Mouse (Mus musculus) heart, adult 11 months (tissue): ENCODE measurements at regions not wholly inside any gene's neighbourhood (a gene's known extent, or its start where the extent isn't known, plus 50 kb on each side); places are given as distances from the start of the nearest gene placed in this dataset.
"Not testable (repeated sequence)": the region's sequence is repeated elsewhere in the genome, so short reads cannot be mapped to it uniquely, and the experiment has no call there.

Experiments
- DNase-seq: peaks from one replicate; pipeline ENCODE4 v3.0.0; 2022

DNA sequence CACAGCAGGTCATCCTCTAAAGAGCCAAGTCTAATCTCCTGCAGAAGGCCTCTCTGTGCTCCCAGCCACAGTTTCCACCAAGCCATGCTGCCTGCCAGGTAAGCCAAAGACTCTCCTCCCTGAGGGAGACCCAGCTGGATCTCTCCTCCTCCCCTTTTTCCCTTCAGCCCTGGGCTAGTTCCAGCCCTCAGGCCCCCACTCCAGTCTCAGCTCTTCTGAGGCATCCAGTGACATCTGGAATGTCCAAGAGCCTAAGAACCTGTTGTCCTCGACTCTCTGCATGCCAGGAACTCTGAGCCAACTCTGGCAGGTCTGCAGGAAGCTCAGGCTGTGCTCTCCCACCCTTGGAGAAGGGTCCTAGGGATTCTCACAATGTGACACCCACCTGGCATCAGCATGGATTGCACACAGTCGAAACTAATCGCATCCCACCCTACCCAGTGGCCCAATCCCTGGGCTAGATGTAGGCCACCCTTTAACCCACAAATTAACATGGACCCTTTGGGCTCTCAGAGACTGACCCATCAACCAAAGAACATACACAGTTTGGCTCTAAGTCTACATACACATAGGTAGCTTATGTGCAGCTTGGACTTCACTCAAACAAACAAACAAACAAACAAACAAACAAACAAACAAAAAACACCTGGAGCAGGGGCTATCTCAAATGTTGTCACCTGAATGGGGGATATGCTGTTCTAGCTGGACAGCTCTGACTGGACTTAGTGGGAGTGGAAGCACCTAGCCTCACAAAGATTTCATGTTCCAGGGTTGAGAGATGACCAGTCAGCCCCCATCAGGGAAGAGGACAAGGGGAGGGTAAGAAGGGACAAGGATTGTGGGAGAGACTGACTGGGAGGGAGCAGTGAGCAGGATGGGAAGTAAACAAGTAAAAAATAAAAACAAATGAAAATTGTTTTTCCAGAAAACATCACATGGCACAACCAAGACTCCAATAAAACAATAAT lies 57.9 kb upstream of the Zfp709 start:
- DNase-seq = peak; percentile 87

DNA sequence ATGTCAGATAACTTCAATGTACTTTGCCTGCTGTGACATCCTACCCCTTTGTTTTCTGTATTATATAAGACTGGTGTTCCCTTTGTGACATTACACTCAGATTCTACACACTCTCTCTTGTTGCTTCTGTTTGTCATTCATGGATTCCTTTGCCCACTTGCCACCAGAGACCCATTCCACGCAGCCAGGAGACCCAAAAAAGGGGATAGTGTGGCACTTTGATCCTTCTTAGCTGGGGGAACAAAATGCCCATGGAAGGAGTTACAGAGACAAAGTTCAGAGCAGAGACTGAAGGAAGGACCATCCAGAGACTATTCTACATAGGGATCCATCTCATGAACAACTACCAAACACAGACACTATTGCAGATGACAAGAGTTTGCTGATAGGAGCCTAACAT lies 59.1 kb upstream of the Zfp709 start:
- peak; percentile 83 for DNase-seq

DNA sequence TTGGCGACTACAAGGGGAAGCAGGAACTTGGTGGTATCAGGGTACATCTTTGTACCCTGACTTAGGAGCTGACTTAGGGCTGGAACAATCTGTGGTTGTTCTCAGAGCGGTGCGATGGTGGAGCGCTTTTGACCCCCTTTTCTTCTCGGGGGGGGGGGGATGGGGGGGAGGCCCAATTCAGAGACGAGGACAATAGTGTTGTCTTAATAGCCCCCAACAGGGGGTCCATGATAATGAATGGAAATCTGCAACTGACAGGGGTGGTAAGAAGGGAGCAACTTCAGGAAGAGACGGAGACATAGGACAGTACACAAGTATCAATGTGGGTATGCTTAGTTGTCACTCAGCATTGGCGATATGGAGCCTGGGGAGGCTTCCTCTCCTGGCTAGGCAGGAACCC lies 61.9 kb upstream of the Zfp709 start:
- DNase-seq = not testable (repeated sequence)

DNA sequence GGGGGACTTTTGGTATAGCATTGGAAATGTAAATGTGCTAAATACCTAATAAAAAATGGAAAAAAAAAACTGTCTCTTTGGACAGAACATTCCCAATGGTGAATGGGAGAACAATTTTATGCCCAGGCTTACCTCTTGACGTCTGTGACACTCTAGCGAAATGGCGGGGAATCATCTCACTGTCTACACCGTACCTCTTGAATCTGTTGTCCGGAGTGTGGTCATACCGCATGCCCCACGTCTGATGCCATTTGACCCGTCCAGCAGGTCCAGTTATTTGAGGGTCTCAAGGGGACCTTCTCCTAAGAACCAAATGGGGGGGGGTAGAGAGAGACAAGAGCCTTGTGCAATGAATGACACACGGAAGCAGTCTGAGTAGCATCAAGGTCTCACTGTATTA lies 62.4 kb upstream of the Zfp709 start:
- DNase-seq = peak; percentile 88

DNA sequence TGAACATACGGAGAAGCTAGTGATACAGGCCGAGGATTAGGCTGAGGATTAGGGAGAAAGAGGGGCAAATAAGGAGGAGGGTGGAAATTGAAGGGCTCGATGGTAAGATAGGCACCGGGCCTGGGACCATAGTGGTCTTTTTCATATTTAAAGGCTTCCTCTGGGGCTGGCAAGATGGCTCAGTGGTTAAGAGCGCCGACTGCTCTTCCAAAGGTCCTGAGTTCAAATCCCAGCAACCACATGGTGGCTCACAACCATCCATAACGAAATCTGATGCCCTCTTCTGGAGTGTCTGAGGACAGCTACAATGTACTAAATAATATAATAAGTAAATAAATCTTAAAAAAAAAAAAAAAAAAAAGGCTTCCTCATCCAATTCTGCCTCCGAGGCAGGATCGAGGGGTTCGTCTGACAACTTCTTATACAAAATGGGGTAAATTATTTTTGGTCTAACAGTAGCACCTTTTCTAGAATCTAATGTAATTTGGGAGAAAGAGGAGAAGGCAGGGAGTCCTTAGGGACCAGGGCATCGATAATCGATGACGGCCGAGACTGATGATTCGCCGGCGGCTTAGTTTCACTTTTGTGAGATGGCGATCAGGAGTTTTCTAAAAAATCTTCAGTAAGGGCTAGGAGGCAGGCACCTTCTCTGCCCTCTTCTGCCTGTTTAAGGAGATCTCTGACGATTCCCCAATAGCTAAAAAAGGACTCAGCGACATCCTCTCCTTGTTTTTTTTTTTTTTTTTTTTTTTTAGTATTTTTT lies 65.4 kb upstream of the Zfp709 start:
- DNase-seq = peak; percentile 89

DNA sequence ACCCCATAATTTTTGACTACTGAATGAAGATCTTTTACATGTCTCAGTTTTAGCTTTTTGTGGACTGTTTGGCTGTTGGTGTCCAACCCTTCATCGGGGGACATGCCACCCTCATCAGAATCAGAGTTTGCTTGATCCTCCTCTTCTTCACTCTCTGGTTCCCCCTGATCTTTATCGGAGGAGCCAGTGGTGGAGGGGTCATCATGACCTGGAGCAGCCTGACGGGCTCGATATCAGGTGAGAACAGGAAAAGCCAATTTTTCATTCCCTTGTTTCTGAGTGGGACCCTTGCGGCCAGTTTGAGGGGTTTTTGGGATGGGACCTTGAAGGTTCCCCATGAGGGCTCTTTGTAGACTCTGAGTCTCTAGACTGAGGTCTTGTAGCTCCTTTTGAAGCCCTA lies 66.0 kb upstream of the Zfp709 start:
- DNase-seq = peak; percentile 88

DNA sequence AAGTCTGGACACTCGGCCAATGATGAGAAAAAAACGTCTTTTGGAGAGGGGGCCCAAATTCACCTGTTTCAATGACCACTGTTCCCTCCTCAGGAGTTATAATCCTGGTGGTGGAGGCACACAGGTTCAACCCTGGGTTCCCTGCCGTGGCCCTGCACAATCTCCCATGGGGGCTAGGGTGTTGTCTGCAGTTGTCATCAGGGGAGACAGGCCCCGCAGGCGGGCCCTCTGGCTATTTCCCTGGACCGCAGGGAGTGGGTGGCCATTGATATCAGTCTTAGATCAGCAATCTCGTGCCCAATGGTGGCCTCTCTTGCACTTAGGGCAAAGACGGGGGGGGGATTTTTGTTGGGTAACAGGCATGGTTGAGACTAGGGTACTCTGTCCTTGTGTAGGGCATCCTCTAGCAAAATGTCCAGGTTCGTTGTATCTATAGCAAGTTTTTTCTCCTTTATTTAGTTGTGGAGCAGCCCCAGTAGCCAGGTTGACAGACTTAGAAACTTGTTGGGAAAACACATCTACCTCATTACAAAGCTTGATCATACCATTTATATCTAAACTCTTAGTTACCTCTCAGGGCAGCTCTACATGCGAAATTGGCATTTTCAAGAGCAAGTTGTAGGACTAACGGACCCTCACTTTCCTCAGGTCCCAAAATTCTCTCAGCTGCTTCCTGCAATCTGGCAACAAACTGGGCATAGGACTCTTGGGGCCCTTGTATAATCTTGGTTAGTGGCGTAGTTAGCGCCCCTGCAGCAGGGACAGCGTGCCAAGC lies 66.9 kb upstream of the Zfp709 start:
- peak; percentile 87 for DNase-seq

DNA sequence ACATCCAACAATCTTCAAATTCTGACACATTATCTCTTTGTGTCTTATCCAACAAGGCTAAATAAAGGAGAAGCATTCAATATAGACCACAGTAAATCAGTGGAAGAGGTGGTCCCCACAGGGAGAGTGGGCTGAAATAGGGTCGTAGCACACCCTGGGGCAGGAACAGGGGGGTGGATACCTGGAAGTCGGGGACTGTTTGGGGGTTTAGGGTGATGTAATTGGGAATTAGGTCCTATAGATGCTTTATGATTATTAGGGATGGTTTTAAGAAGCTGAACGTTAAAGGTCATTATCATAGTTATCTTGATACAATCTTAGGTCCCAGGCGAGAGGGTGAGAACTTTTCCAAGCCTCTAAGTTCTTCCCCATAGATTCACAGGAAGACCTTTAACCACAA lies 67.9 kb upstream of the Zfp709 start:
- DNase-seq = peak; percentile 90

DNA sequence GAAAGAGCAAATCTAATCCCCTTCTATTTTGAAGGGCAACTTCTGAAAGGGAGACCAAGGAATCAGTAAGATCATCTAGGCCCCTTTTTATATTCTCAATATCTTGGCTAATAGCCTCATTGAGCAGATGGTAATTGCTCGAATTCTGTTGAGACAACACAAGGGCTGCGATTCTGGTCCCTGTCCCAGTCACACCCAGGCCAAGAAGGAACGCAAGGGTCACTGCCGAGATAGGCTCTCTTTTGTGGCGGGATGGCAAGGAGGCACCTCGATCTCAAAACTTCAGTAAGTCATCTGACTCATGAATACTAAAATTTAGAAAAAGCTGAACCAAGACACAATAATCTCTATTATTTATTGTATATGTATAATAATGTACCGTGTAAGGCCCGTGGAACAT lies 68.6 kb upstream of the Zfp709 start:
- peak; percentile 83 for DNase-seq

DNA sequence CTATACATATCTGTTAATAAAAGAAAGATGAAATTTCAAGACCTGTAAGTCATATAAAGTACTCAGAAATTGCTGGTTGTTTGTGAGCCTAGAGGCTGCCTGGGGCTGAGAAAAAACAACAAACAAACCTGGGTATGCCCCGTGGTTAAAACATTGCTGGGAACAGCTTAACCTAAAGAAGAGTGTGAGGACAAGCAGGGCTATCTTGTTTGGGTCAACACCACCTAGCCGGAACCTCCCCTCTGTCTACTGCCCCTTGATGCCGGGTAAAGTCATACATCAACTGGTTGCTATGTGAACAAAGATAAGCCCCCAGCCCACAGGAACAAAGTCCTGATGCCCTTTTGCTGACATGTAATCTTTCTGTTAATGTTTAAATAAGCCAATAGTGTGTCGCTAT lies 74.0 kb upstream of the Zfp709 start:
- peak; percentile 84 for DNase-seq

DNA sequence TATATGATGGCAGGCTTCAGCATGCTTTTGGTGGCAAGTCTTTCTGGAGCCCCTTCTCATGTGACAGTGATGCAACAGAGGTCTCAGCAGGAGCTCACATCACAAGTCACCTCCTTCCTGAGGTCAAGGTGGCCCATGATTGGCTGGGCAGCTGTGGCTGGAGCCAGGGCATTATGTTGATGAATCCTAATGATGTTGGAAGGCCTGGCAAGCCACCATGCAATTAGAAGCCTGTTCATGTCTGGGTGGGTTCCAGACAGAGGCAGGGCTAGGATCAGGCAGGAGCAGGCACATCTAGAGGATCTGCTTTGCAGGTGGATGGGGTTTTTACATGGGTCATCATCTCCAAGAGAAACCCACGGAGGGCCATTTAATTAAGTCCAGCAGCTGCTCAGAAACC lies 77.2 kb upstream of the Zfp709 start:
- DNase-seq = peak; percentile 94

DNA sequence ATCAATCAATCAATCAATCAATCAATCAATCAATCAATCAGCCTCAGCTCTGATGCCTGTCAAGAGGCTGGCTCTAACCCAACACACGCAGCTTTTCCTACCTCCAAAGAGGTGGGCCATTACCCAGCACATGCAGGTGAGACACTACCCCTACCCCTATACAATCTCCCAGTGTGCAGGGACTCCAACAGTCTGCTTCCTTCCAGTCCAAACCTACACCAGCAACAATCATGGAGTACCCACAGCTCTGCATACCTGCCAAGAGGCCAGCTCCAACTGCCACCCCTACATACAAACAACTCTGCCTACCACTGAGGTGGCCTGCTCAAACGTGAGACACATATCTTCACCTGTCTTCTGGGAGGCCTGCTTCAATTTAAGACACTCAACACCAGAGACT lies 76.7 kb upstream of the Fcho1 start:
- peak; percentile 88 for DNase-seq

DNA sequence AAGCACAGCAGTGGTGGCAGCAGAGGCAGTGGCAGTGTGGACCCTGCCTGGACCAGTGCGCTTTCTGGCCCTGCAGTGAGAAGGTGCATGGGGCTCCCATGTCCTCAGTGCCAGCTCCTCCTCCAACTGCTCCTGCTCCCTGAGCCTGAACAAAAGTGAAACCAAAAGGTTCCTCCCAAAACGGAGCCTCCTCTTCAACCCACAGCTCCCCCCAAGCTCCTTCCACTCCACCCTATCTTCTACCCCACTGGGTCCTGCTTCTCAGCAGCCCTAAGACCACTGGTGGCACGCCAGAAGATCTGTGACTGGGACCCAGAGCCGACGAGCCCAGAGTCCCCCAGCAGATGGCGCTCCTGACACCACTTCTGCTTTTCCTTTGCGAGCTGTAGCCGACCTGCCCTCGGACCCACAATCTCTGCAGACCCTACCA lies 63.5 kb upstream of the Fcho1 start:
- DNase-seq = peak; percentile 93

DNA sequence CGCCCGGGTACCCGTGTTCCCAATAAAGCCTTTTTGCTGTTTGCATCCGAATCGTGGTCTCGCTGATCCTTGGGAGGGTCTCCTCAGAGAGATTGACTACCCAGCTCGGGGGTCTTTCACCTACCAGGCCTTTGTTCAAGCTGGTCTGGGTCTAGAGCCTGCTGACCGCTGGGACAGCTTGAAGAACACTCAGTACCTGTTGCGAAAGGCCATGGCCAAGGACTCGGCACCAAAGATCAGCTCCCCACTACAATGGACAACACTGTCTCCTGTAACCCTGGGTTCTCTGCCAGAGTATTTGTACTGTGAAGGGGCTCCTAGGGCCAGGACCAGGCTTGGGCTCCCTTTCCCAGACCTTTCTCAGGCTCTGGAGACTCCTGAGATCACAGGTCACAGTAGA lies 55.1 kb upstream of the Fcho1 start:
- DNase-seq = peak; percentile 88

DNA sequence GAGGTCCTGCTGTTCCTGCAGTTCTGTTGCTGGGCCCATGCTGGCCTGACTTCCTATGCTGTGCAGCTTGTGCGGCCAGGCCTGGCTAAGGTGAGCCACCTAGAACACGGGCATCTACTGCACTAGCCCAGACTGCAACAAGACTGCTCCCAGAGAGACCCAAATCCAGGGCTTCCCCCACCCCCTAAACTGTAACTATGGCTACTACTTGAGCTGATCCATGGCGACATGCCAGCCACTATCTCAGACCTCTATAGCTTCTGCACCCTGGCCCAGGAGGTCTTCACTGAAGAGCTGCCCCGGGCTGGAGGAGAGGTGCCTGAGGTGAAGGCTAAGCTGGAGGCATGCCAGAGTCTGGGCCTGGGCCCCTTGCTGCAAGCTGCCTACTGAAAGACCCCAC lies 54.3 kb upstream of the Fcho1 start:
- peak; percentile 80 for DNase-seq

DNA sequence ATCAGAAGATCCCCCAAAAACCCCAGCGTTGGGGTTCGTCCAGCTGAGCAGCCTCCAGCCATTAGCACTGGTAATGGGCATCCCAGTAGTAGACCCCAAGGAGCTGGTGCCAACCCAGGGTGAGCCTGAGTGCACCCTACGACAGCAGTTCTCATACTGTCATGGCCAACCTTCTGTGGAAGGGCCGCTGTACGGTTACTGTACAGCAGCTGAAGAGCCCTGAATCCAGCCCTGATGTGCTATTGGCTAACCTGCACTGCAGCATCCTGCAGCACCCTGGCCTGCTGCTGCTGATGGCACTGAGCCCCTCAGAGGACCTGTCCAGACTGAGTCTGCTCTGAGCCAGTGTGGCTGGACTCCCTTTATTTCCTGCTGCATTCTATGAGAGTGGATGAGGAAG lies 53.9 kb upstream of the Fcho1 start:
- DNase-seq = peak; percentile 82

DNA sequence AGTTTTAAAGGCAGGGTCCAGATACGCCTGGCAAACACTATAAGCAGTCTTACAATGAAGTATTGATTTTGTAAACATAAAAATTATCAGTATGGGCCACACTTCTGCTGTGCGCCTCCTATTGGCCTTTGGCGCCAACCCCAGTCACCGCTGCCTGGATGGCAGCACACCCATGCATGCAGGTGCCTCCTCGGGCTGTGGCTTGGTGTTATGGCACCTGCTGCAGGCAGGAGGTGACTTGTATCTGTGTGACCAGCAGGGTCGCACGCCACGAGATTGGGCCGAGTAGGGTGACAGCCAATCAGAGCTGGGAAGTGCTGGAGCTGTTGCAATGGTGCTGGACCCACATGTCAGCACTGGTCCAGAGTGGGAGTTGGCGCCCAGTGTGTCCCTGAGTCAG lies 53.4 kb upstream of the Fcho1 start:
- DNase-seq = peak; percentile 74
